Mouse (Mus musculus) adrenal gland (tissue): ENCODE results near the gene Zfp473.
"Not testable (repeated sequence)": the region's sequence is repeated elsewhere in the genome, so short reads cannot be mapped to it uniquely, and the experiment has no call there.

ENCODE experiments used
- intact Hi-C: fragments of 180-260 bp; cut with DNase I; formaldehyde crosslinking; loops from one replicate; pipeline ENCODE4 v1.15.1; 2025

Zfp473 gene

GRCm38 (mm10) chr7:44724316-44724715 lies 26.5 kb downstream of the Zfp473 start:
- intact Hi-C loops: loop anchor here (2.0 kb wide), 1 partner anchor 100 kb away; no protein-coding TSS in a partner anchor

GRCm38 (mm10) chr7:44722058-44722457 lies 28.8 kb downstream of the Zfp473 start:
- intact Hi-C loops: no loop called here

- intact Hi-C loops: no loop called here
Measured at GRCm38 (mm10) chr7:44709881-44710280, 41.0 kb downstream of the Zfp473 start.

GRCm38 (mm10) chr7:44708574-44708973 lies 42.3 kb downstream of the Zfp473 start, which contains the start of gene Izumo2:
Gene Izumo2, plus strand, starts transcription at chr7:44708742.
- intact Hi-C loops: no loop called here

GRCm38 (mm10) chr7:44708093-44708492 lies 42.8 kb downstream of the Zfp473 start:
- intact Hi-C loops: not testable (repeated sequence)

- intact Hi-C loops: no loop called here
Measured at GRCm38 (mm10) chr7:44707169-44707675, 43.6 kb downstream of the Zfp473 start.

GRCm38 (mm10) chr7:44706322-44706721 lies 44.5 kb downstream of the Zfp473 start:
- intact Hi-C loops: no loop called here

- intact Hi-C loops: no loop called here
Measured at GRCm38 (mm10) chr7:44705086-44705485, 45.8 kb downstream of the Zfp473 start.

- intact Hi-C loops: no loop called here
Measured at GRCm38 (mm10) chr7:44704363-44704762, 46.5 kb downstream of the Zfp473 start.

- intact Hi-C loops: no loop called here
Measured at GRCm38 (mm10) chr7:44702985-44703384, 47.9 kb downstream of the Zfp473 start.

GRCm38 (mm10) chr7:44701921-44702320 lies 48.9 kb downstream of the Zfp473 start:
- intact Hi-C loops: no loop called here

- intact Hi-C loops: no loop called here
Measured at GRCm38 (mm10) chr7:44697980-44698379, 52.9 kb downstream of the Zfp473 start.

- intact Hi-C loops: no loop called here
Measured at GRCm38 (mm10) chr7:44697191-44697710, 53.6 kb downstream of the Zfp473 start.

- intact Hi-C loops: no loop called here
Measured at GRCm38 (mm10) chr7:44695223-44695622, 55.6 kb downstream of the Zfp473 start.

GRCm38 (mm10) chr7:44693427-44694175 lies 57.2 kb downstream of the Zfp473 start:
- intact Hi-C loops: no loop called here

GRCm38 (mm10) chr7:44689331-44689730 lies 61.5 kb downstream of the Zfp473 start:
- intact Hi-C loops: no loop called here

GRCm38 (mm10) chr7:44688890-44689289 lies 62.0 kb downstream of the Zfp473 start:
- intact Hi-C loops: no loop called here

GRCm38 (mm10) chr7:44685531-44686402 lies 65.1 kb downstream of the Zfp473 start:
- intact Hi-C loops: no loop called here

- intact Hi-C loops: no loop called here
Measured at GRCm38 (mm10) chr7:44683656-44684055, 67.2 kb downstream of the Zfp473 start.
